Mouse (Mus musculus) stomach, postnatal 0 days (tissue): ENCODE data around the gene Runx2. TPM values are rescaled to one million over a fixed set of nuclear protein-coding genes. Genes with fewer than 3 reads are reported as not detected.

ENCODE experiments used
- ATAC-seq: fragments of 200-750 bp; cut with Nextera tagmentation; 2 replicates; pipeline ENCODE4 v1.8.0; 2017; ENCODE audit not compliant: low FRiP score, low TSS enrichment
- DNase-seq: peaks from one replicate; pipeline ENCODE4 v3.0.0-alpha.2; 2016; ENCODE audit warnings: low spot score
- H3K27ac ChIP-seq: fragments of 300-500 bp; sonication (generic); replicated peaks from 2 replicates; pipeline ENCODE4 v1.5.1; 2014; ENCODE audit warnings: mild to moderate bottlenecking, control low read depth
- H3K27me3 ChIP-seq: fragments of 300-500 bp; sonication (generic); 2 replicates; pipeline ENCODE4 v1.6.1; 2014; ENCODE audit warnings: low read length; ENCODE audit not compliant: control insufficient read depth, insufficient read depth
- H3K36me3 ChIP-seq: fragments of 300-500 bp; sonication (generic); 2 replicates; pipeline ENCODE4 v1.6.1; 2014; ENCODE audit warnings: low read length, mixed read lengths; ENCODE audit not compliant: control insufficient read depth, insufficient read depth
- H3K4me1 ChIP-seq: fragments of 300-500 bp; sonication (generic); replicated peaks from 2 replicates; pipeline ENCODE4 v1.6.1; 2014; ENCODE audit warnings: antibody characterized with exemption; ENCODE audit not compliant: control insufficient read depth, insufficient read depth
- H3K4me2 ChIP-seq: fragments of 300-500 bp; sonication (generic); replicated peaks from 2 replicates; pipeline ENCODE4 v1.6.1; 2014; ENCODE audit warnings: low read depth, mild to moderate bottlenecking, control low read depth, moderate library complexity
- H3K4me3 ChIP-seq: fragments of 300-500 bp; sonication (generic); 2 replicates; pipeline ENCODE4 v1.5.1; 2014; ENCODE audit warnings: low read depth, low read length, control low read depth
- H3K9ac ChIP-seq: fragments of 300-500 bp; sonication (generic); 2 replicates; pipeline ENCODE4 v1.6.1; 2014; ENCODE audit warnings: mild to moderate bottlenecking, low read length, control low read depth, mixed read lengths
- H3K9me3 ChIP-seq: fragments of 300-500 bp; sonication (generic); 2 replicates; pipeline ENCODE4 v1.6.1; 2016; ENCODE audit warnings: low read length; ENCODE audit not compliant: control insufficient read depth
- CTCF ChIP-seq: IDR thresholded peaks from 2 replicates; pipeline ENCODE4 v1.5.1; 2016; ENCODE audit warnings: antibody characterized with exemption, low read depth, mild to moderate bottlenecking, moderate library complexity
- EP300 ChIP-seq: optimal IDR thresholded peaks from 2 replicates; pipeline ENCODE3; 2016; ENCODE audit warnings: antibody characterized with exemption
- WGBS: fragments of 180-500 bp; shearing (Covaris S2); extraction: QIAGEN DNeasy Blood & Tissue Kit; methylation state at CpG from one replicate; pipeline ENCODE4 v1.1.7; 2014; 5-methylcytosine and 5-hydroxymethylcytosine counted together
- polyA plus RNA-seq: library from polyadenylated mRNA; unstranded; fragments of >200 nt; fragmentation: Nextera tagmentation; extraction: Ambion mirVana; gene quantifications from 2 replicates; pipeline ENCODE4 v1.2.1, GENCODE M21; 2015

Runx2 gene
- polyA plus RNA-seq, 1 experiment from 2014 or later, result 0.53 TPM

DNA sequence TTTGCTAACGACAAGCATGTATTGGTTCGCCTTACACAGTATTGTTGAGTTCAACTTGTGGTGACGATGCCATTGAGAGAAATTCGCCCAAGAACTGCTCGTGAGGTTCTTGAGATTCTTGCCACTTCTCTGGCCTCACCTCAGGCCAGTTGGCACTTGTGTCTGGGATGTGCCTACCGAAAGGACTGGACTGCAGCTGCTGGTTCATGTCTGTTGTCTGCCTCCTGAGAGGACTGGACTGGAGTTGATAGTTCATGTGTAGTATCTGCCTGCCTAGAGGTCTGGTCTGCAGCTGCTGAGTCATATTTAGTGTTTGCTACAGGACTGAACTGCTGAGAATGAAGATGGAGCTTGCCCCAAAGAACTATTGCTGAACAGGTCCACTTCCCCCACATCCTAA is 296.4 kb downstream of the Runx2 start:
- H3K27ac ChIP-seq, result no peak overlapping the region
- no peak for ATAC-seq

DNA sequence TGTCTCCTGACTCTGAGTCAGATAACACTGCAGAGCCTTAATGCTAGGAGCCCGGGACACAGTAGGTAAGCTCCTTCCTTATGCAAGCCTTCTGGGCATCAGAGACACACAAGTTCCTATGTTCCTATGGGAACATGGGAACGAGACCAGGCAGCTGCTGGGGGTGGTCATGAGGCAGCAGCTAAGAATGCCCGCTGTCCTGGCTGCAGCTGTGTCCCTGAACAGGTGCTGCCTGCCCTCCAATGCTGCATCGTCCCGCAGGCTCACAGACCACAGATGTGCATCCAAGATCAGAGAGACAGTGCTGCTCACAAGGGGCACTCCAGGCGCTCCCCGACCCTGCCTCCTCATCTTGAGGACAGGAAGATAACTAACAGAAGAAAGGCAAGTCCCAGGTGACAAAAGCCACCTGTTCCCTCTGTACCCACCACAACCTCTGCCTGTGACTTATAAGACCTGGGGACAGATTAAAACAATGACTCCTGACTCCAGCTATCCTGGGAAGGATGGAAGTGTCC is 306.3 kb downstream of the Runx2 start:
- no peaks in the 10 kb centered on the region for H3K9me3 ChIP-seq
- no peak for ATAC-seq
- 69% methylated on average over 7 of the region's 7 CpGs for WGBS
- no peaks in the 10 kb centered on the region for H3K27me3 ChIP-seq
- no peak overlapping the region for H3K27ac ChIP-seq
- H3K9ac ChIP-seq, result no peak overlapping the region
- H3K36me3 ChIP-seq, result no peaks in the 10 kb centered on the region
- no peak for DNase-seq
- no peak overlapping the region for H3K4me3 ChIP-seq
- no peaks in the 10 kb centered on the region for H3K4me1 ChIP-seq
- TF ChIP-seq EP300 (no peak), CTCF (no peak)
- no peak overlapping the region for H3K4me2 ChIP-seq

More for the DNA sequence above, 296.4 kb downstream of the Runx2 start:
- Histone ChIP-seq H3K9me3 (no peaks in the 10 kb centered on the region), H3K4me1 (no peaks in the 10 kb centered on the region), H3K27me3 (no peaks in the 10 kb centered on the region), H3K36me3 (no peaks in the 10 kb centered on the region), H3K4me3 (no peak overlapping the region), H3K4me2 (no peak overlapping the region), H3K9ac (no peak overlapping the region)
- no peak for TF ChIP-seq EP300
- no peak for TF ChIP-seq CTCF
- DNase-seq, result no peak
- 93% methylated on average over 6 of the region's 6 CpGs for WGBS

DNA sequence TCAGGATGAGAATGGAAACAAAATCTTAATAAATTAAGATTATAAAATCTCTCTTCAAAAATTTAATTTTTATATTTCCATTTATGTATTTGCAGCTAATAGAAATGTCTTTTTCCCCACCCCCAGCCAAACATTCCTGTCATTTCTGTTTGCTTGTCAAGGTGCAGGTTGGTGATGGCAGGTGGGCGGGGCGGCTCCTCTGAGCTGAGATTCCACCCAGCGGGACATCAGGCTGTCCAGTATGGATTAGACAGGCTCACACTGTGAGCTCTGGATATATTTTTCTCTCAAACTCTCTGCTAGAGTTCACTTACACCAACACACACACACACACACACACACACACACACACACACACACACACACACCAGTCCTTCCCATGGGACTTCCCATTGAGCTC is 306.9 kb downstream of the Runx2 start:
- WGBS, result 87% methylated on average over 3 of the region's 3 CpGs
- Histone ChIP-seq H3K4me3 (no peak overlapping the region), H3K27me3 (no peaks in the 10 kb centered on the region), H3K9ac (no peak overlapping the region), H3K9me3 (no peaks in the 10 kb centered on the region), H3K4me2 (no peak overlapping the region), H3K27ac (no peak overlapping the region), H3K36me3 (no peaks in the 10 kb centered on the region), H3K4me1 (no peaks in the 10 kb centered on the region)
- no peak for ATAC-seq
- TF ChIP-seq CTCF (no peak), EP300 (no peak)
- DNase-seq, result no peak

DNA sequence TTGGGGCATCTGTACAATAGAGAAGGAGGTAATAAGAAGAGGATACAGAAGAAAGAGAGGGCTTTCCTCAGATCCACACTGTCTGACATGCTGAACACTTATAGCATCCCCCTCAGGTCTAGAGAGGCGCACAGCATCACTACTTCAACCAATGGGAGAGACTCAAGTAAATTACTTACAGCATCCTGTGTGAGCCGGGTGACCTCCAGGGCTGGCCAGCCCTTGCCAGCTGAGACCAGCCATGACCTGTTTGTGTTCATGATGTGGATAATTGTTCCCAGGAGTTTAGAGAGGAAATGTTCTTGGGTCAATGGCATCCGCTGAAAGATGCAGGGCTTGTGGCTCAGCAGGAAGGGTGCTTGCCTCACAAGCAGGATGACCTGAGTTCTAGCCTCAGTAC is 308.1 kb downstream of the Runx2 start:
- WGBS, result 81% methylated on average over 3 of the region's 3 CpGs
- Histone ChIP-seq H3K27me3 (no peaks in the 10 kb centered on the region), H3K27ac (no peak overlapping the region), H3K4me3 (no peak overlapping the region), H3K4me2 (no peak overlapping the region), H3K36me3 (no peaks in the 10 kb centered on the region), H3K9ac (no peak overlapping the region), H3K9me3 (no peaks in the 10 kb centered on the region), H3K4me1 (no peaks in the 10 kb centered on the region)
- ATAC-seq (no peak), DNase-seq (no peak)
- TF ChIP-seq CTCF (no peak), EP300 (no peak)

DNA sequence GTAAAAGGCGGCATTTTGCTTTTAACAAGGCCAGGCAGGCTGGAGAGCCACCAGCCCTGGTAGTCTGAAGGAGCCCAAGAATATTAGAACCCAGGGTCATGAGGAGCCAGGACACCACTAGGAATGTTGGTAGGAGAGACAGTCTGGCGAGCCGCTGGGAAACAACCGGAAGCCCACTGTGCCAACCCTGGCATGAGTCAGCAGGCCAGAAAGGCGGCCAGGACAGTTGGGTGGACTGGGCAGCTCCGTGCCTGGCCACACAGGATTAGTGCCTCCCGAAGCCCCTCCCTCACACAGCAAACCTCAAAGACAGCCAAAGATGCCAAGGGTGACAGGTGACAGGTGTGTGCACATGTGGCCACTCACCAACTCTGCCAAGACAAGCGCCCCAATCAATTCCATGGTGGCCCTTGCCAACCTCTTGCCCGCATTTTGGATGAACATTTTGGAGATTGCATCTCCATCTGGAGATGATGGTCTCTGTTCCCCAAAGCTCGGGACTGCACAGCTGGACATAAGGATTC is 309.7 kb downstream of the Runx2 start:
- WGBS, result 87% methylated on average over 10 of the region's 10 CpGs
- TF ChIP-seq EP300 (no peak), CTCF (no peak)
- H3K9me3 ChIP-seq, result no peaks in the 10 kb centered on the region
- no peak overlapping the region for H3K4me2 ChIP-seq
- no peaks in the 10 kb centered on the region for H3K4me1 ChIP-seq
- H3K4me3 ChIP-seq, result no peak overlapping the region
- DNase-seq (no peak), ATAC-seq (no peak)
- H3K27ac ChIP-seq, result no peak overlapping the region
- no peaks in the 10 kb centered on the region for H3K27me3 ChIP-seq
- no peaks in the 10 kb centered on the region for H3K36me3 ChIP-seq
- no peak overlapping the region for H3K9ac ChIP-seq

DNA sequence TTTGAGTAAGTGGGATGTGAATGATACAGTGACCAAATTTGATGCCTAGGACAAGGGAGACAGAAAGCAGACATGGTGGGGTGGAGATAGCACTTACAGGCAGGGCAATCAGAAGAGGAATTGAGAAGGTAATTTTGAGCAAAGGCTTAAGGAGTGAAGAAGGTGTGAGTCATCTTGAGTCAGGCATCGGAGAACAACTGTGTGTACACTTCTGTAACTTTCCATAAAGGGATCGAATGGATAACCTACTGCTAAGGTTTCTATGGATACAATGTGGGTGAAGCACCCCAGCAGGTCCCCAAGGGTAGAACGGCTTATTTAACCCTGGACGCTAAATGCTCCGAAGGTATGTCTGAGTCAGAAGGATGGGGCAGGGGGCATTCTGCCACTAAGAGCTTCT is 312.4 kb downstream of the Runx2 start:
- Histone ChIP-seq H3K27me3 (no peaks in the 10 kb centered on the region), H3K9me3 (no peaks in the 10 kb centered on the region), H3K9ac (no peak overlapping the region), H3K4me2 (no peak overlapping the region), H3K4me3 (no peak overlapping the region), H3K4me1 (no peaks in the 10 kb centered on the region), H3K27ac (no peak overlapping the region), H3K36me3 (no peaks in the 10 kb centered on the region)
- DNase-seq (no peak), ATAC-seq (no peak)
- WGBS, result 78% methylated on average over 5 of the region's 5 CpGs
- TF ChIP-seq CTCF (no peak), EP300 (no peak)
